Mouse (Mus musculus) frontal cortex, postnatal 25 days (tissue): ENCODE results near the gene Brip1.

Experiments
- DNase-seq, 2 experiments: peaks; one replicate each; pipeline ENCODE4 v3.0.0; 2022; ENCODE audit warnings: low spot score in 2 of 2

The Brip1 gene

DNA sequence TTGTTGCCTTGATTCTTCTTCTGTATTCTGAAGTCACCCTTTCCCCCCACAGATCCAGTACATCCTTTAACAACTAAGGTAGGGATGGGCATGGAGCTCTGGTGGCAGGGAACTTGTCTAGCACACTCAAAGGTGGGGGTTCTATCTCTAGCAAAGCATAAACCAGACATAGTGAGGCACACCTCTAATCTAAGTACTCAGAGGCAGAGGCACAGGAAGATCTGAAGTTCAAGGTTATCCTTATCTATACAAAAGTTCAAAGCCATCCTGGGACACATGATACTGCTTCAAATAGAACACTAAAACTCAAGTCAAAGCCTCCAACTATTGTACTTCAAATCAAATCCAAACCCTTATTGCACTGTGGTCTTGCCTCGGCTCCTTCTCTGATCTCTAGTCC, 85.0 kb downstream of the Brip1 start:
- DNase-seq, result no peak

DNA sequence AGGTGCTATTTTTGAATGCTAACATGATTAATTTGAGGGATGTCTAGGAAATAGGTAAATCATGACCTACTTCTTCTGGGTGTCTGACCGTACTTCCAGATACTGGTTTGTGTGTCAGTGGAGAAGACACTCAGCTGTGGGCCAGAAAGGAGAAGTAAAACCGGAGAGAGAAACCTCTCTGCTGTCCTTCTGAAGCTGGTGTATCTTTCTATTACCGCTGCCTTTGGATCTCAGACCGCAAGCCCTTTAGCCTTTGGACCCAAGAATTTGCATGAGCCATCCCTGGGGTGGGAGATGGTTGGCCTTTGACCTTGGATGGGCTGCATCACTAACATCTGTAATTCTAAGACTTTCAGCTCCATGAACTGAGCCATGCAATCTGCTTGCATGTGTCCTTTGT, 93.7 kb downstream of the Brip1 start:
- DNase-seq, result no peak

DNA sequence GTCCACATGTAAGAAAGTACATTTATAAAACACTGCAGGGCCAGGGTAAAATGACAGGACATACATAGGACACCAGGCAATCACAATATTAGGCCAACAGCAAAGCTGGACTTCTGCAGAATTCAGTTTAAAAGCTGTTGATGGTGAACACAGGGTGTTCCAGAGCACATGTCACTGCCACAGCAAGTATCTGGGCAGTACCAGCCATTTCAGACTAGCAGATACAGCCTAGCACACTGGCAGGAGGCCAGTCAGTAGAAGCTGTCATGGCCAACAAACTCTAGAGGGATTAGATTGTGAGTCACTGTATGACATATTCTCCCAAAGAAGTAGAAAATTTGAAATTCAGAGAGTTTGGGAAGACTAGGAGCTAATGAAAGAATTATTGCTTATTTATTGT, 94.4 kb downstream of the Brip1 start:
- DNase-seq, result no peak

DNA sequence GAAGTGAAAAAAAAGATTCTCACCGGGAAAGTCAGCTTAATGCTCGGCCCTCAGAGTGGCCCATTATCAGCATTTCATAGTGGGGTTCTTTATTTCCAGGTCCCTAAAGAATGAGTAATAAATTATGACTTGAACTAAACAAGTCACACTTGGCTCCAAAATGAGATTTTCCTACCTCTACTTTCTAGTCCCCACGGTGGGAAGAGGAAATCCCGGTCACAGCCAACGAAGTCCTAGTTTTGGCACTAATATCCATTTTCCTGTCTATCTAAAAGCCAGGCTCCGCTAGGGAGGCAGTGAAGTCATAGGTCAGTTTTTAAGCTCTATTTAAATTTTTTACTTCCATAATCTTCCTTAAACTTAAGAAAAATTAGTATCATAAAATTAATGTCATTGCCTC, 99.8 kb downstream of the Brip1 start:
- DNase-seq, result no peak

DNA sequence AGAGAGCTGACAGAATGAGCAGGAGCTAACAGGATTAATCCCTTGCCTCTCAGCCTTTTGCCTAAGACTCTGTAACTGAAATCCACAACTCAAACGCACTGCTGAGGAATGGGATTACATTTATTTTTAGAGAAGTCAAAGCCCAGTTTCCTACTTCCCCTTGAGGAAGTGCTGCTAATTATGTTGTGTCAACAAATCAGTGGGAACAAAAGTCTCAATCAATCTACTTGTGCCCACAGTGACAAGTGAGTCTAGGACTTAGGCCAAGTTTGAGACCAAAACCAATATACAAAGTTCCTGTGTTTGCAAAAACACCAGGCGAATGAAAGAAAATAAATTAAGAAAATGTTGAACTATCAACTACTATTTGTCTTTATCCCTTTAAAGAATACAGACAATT, 101.7 kb downstream of the Brip1 start:
- DNase-seq, result no peak

DNA sequence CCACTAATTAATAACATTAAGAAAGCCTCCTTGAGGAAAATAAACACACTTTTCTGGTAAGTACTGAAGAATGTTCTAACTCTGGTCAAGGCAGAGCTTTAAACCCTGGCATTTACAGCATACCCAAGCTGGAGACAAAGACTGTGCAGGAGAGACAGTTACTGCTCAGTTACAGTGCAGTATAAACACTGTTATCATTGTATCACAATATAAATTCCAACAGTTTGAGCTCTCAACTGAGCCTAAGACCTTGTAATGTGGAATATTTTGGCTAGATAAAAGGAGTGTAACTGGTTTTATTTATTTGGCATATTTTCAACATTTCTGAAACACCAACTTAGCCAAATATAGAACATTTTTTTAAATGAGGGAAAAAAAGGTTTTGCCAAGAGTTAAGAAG, 112.2 kb downstream of the Brip1 start:
- no peak for DNase-seq

DNA sequence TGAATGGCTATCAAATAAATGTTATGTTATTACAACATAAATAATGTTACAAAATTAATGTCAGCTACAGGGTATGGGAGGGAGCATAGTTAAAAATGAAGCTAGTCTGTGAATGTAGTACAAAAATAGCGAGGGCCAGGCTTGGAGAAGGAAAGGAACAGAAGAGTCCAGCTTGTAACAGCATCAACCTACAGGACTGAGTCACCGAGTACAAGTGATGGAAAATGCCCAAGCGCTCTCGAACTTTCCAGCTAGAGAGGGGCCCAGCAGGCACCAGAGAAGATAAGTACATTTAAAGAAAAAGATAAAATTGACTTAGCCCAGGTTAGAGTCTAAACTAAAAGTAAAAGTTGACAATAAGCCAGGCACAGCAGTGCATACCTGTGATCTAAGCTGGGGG, 116.5 kb downstream of the Brip1 start:
- no peak for DNase-seq

DNA sequence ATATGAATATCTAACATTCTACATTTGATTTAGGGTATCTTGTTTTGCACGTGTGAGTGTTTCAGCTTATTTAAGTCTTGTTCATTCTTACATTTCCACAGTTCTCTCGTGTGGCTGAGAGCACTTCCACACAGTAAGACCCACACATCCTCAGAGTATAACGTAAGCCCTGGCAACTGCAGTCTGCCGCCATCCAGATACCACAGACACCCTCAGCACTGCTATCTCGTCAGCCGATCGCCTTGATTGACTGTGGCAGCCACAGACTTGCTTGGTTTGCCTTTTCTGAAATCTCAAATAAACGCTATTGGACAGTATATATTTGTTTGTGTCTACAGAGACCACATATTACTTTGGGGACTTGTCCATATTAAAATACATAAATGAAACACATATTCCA, 123.0 kb downstream of the Brip1 start:
- DNase-seq, result no peak

DNA sequence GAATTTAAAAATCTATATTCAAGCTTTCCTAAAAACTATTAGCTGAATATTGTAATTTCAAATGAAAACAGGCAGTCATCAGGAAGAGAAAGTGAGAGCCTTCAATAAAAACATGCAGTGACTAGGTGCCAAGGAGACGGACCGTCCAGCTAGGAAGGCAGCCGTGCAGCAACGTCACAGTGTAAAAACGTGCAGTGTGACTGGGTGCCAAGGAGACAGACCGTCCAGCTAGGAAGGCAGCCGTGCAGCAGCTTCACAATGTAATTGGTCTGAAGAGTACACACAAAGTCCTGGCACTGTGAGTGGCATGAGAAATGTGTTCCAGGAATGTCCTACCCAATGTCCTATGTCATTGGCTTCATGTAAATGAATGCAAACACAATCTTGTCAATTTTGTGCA, 124.0 kb downstream of the Brip1 start:
- no peak for DNase-seq

DNA sequence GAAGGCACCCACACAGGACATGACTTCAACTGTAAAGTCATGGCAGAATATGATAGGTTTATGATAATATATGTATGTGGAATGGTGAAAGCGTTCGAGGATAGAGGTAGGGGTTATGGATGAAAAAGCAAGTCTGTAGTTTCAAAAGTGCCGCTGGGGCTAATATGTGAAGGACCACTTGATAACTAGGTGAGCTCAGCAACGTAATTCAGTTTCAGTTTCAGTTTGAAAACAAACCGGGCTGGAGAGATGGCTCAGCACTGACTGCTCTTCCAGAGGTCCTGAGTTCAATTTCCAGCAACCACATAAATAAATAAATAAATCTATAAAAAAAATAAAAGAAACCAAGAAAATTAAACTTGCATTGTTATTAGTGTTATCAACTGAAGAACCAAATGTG, 124.6 kb downstream of the Brip1 start:
- DNase-seq, result no peak

DNA sequence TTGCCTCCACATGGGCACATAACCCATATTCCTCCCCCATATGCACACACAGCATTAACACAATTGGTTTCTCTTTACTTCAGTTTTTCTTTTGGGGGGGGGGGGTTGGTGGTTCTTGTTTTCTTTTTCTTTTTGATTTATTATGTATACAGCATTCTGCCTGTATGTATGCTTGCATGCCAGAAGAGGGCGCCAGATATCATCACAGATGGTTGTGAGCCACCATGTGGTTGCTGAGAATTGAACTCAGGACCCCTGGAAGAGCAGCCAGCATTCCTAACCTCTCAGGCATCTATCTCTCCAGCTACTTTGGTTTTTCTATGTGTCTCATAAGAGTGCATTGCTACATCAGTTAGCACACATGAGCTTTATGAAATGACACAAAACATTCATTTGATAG, 125.6 kb downstream of the Brip1 start:
- DNase-seq, result no peak

DNA sequence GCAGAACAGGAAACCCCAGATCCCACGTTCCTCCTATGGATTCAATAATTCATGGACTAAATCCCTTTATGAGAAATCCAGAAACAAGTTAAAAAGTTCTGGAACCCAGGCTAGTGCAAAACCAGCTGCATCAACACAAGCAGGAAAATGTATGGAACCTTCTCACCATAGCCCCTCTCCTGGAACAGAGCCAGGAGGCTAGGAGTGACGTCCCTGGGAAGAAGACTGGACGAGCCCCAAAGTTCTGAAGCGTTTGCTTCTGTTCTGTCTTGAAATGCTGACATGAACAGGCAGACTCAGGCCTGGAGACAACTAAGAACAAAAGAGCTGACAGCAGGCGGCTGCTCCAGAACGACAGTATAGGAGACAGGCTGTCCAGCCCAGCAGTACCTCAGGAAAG, 132.3 kb downstream of the Brip1 start:
- DNase-seq, result no peak

DNA sequence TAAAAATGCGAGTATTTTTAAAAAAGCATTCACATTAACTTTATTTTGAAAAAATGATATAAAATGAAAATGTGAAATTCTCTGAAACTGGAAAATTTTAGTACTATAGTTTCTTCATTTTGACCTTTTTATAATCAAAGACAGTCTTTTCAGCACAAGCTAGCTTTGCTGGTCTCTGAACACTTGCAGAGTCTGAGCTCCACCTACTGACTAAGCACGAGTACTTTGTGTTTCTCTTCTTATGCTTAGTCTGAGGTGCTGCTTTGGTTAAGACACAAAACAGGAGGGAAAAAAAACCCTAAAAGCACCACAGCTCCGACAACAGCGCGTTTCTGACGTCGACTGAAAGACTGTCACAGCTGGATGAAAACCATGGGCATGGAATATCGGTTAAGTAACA, 133.8 kb downstream of the Brip1 start:
- DNase-seq, result no peak

DNA sequence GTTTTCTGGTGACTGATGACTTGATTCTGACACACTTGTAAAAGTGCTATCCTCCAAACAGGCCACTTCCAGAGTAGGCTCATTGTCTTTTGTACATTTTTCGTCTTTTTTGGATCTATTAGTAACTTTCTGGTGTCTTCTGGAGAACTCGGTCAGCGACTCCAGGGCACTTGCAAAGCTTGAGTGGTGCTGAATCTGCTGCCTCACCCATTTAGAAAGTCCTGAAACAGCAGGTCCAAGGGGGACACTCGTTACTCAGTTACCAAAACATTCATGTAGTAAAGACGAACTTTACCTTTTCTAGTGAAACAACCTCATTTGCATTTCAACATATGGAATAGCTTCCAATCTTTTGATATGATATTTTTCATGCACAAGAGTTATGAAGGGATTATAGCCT, 136.1 kb downstream of the Brip1 start:
- DNase-seq, result no peak

DNA sequence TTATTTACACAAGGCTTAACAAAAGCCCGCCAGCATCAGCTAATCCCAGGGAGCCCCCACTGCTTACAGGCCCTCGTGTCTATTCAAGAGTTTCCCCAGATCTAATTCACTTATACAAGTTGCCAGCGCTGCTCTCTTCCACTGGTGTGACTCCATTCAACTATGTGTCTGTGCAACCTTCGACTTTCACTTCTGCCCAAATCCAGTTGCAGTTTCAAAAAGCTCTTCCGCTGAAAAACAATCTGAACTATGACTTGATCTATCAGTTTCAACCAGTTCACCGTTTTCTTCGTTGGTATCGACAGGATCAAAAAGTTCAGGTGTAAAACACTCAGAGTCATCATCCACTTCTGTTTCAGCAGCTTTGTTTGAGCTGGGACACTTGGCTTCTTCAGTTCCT, 139.8 kb downstream of the Brip1 start:
- DNase-seq, result no peak

DNA sequence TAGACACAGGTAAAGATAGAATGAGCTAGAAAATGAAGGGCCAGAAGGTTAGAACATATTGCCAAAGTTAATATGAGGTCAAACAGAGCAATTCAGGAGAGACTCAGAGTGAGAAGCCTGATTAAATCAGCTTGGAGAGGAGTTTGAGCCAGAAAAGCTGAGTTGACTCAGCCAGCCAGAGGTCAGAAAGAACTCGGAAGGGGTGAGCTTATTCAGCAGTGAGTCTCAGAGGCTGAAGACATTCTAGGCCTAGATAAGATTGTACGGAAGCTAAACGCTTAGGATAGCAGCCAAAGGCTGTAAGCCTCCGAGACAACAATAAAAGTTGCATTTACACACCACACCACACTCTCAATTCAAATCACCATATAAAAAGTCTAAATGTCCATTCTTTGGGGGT, 141.9 kb downstream of the Brip1 start:
- no peak for DNase-seq

DNA sequence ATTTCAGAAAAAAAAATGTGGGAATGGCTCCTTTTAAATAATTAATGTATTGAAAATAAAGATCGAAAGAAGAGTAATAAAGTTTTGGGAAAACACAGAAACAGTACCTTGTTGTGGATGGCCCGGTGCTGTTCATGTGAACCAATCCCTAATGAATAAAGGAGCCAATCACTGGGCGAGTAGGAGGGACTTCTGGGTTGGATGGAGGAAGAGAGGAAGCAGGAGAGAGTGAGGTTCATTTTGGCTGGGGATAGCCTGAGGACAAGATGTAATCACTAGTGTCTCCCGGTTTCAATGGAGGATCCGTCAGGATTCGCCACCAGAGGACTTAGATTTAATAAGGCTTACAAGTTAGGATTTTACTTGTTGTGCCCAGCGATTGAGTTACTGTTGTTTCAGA, 145.2 kb downstream of the Brip1 start:
- DNase-seq, result no peak

DNA sequence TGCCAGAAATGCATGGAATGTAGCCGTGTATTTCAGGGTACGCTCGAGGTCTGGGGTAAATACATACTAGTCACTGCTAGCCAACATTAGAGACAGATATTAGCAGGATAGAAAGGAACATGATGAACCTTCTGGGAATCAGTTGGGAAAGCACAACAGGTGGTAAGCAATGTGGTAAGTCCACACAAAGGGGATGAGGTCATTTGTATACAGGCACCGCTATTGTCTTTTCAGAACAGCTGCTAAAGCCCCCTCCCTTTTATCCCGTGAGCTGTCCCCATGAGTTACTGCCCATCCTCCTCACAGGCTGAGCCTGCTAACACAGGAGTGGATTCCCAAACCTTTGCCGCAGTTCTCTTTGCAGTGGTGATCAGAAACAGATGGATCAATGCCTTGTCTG, 149.6 kb downstream of the Brip1 start:
- no peak for DNase-seq

DNA sequence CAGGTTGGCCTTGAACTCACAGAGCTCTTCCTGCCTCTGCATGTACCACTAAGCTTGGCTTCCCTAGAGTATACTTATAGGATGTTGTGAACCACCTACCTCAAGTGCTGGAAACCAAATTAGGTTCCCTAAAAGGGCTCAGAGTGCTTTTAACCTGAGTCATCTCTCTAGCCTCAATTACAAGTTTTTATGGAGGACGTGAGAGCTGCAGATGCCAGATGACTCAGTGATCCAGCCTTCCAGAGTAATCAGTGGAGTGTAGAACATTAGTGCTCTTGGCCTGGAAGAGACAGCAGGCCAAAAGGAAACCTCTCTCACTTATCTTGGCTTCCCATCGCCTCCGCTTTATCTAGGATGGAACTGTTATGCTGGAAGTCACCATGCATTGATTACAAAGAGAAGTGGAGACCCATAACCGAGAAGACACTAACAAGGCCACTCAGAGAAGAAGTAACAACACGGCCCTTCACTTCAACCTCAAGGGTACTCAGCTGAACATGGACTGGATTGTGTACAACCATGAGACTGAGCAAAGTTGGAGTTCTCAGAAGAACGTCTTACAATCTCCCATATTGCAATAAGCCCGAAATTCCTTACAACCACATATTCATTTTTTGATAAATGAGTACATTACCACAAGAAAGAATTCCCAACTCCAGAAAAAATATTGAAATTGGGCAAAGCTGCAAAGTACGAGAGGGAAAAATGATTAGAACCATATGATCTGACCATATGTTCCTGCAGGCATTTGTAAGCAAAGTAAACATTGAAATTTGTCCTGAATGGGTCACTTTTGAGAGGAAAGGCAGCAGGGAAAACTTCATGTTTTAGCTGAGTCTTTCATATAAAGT, 150.3 kb downstream of the Brip1 start:
- DNase-seq, result no peak

DNA sequence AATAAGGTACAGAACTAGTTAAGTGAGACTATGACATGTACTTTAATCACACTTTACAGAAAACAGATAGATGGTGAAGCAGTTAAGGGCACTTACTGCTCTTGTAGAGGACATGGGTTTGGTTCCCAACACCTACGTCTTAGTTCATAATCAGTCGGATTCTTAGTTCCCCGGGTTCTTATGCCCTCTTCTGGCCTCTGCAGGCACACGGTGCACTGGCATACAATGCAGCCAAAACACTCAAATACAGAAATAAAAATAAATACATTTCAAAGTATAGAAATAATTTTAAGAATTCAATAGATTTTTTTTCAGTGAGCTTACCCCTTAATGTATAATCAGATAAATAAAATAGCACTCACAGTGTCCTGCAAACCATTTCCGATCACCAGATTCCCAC, 161.0 kb downstream of the Brip1 start:
- DNase-seq, result no peak

DNA sequence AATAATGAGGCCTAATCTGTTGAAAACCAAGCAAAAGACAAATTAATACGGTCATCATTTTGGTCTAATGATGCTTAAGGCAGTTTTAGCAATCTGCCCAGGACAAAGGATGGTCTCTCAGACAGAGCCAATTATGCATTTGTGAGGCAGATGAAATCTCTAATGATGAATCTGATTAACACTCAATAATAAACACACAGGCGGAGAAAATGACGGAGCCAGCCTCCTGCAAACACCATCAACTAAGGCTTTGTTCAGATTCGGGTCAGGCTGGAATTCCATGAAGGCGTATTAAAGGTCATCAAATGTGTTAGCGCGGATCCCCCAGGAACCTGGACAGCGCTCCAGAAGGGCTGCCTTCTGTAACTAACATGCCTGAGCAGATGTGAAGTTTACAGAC, 161.6 kb downstream of the Brip1 start:
- DNase-seq, result no peak

DNA sequence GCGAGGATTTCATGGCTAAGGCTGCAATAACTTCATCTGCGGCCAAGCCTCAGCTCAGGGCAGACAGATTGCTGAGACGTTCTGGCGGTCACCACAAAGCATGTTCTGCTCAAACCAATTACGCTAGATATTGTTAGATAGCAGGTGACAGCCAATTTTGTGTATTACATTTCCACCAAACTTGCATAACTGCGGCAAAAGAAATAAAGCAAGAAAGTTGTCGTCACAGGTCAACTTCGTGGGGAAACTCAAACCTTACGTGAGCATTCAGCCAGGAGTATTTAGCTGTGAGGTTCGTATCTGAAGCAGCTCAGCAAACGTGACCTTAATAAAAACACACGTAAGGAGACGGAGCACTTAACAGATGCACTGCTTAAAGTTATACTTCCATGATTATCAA, 162.3 kb downstream of the Brip1 start:
- DNase-seq, result no peak

DNA sequence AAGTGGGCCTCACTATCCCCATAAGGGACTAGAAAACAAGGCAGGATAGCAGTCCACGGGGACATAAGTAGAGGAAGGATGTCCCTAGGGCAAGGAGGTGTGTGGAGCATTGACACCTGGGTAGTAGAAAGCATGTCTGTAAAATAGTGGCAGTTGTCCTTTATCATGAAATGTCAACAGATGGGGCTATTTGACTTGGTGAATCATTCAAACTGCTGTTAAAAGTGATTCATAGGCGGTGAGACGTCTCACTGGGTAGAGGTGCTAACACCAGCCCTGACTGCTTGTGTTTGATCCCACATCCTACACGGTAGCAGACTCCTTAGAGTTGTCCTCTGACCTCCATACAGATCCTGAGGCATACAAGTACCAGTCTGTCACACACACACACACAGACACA, 168.1 kb downstream of the Brip1 start:
- DNase-seq, result no peak

DNA sequence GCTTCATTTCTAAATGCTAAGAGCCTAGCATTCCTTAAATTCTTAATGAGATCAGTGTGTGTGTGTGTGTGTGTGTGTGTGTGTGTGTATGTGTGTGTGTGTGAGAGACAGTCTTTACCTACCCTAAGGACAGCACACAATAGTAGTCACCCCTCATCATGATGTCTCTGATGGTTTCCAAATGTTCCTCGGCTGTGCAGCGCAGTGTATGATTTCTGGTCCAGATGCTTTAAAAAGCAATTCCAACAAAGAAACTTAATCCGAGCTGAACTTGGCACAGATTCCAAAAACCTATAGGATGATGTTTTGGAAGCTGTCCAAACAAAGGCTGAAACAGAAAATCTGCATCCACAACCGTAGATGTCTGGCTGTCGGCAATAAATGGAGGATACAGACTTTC, 173.0 kb downstream of the Brip1 start:
- no peak for DNase-seq
